Mouse (Mus musculus) megakaryocyte, embryonic 14.5 days (primary cell): ENCODE measurements around the gene Sugp1.

Source experiments
- FLI1 ChIP-seq: IDR thresholded peaks from 2 replicates; pipeline ENCODE4 v1.6.1; 2012; ENCODE audit warnings: low read length, inconsistent platforms, mixed read lengths
- GATA1 ChIP-seq: IDR thresholded peaks from 3 replicates; pipeline ENCODE4 v1.6.1; 2012; ENCODE audit warnings: mixed read lengths, low read length, inconsistent platforms, borderline replicate concordance

GRCm38 (mm10) chr8:70089296-70089960 lies 46.8 kb downstream of the Sugp1 start:
- TF ChIP-seq GATA1 (no peak), FLI1 (no peak)
